Mouse (Mus musculus) lung, postnatal 36 days (tissue): Measurements from ENCODE around the gene Arhgap44.
A peak's percentile ranks its signal among the peaks of the same experiment; 100 is the strongest.

ENCODE experiments used
- DNase-seq: peaks from one replicate; pipeline ENCODE4 v3.0.0; 2022; ENCODE audit warnings: mixed read lengths

Gene Arhgap44

GRCm38 (mm10) chr11:64999685-65000084, 163.1 kb downstream of the Arhgap44 start:
- DNase-seq, result no peak

GRCm38 (mm10) chr11:64998439-64998838, 164.3 kb downstream of the Arhgap44 start:
- no peak for DNase-seq

GRCm38 (mm10) chr11:64988556-64988955, 174.2 kb downstream of the Arhgap44 start:
- no peak for DNase-seq

GRCm38 (mm10) chr11:64979489-64979845, 183.3 kb downstream of the Arhgap44 start:
- no peak for DNase-seq

- peak; percentile 97 for DNase-seq
These were observed 183.9 kb downstream of the Arhgap44 start, which contains the start of gene Elac2 for GRCm38 (mm10) chr11:64978720-64979488. Gene Elac2, plus strand, starts transcription at chr11:64979038.

DNA sequence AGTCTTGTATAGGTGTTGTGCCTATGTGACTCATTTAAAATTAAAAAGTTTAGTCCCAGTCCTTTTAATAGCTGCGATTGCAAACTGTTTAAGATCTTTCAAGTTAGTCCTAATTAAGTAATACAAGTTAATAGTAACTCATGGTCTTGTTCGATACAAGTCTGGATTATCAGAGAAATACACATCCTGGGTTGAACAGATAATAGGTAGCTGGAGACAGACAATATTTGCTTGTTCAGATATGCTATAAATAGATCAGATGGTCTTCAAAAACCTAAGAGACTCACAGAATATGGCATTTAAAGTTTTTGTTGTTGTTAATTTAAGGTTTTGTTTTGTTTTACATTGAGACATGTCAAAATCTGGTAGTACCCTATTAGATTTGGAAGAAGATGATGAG, 190.3 kb downstream of the Arhgap44 start:
- no peak for DNase-seq

DNA sequence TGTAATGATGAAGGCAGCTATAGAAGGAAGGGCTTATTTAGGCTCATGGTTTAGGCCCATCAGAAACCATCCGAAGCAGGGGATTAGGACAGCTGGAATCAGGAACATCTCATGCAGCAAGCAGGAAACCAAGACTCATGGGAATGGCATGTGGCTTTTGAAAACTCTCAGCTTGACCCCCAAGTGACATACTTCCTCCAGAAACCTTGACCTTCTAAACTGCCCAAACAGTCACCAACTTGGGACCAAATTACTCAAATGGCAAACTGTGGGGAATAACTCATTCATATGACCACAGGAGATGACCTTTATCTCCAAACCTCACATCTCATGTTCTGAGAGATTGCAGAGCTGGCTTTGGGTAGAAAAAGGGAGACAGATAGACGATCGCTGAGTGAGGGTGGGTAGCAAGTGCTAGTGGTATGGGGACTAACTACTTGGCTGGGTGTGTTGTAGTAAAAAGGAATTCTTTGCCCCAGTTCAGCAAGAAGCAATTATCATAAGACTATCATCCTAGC, 191.2 kb downstream of the Arhgap44 start:
- no peak for DNase-seq

- DNase-seq, result no peak
These were observed 193.8 kb downstream of the Arhgap44 start for GRCm38 (mm10) chr11:64968939-64969342.

- DNase-seq, result peak; percentile 70
These were observed 194.3 kb downstream of the Arhgap44 start for GRCm38 (mm10) chr11:64968507-64968906.

DNA sequence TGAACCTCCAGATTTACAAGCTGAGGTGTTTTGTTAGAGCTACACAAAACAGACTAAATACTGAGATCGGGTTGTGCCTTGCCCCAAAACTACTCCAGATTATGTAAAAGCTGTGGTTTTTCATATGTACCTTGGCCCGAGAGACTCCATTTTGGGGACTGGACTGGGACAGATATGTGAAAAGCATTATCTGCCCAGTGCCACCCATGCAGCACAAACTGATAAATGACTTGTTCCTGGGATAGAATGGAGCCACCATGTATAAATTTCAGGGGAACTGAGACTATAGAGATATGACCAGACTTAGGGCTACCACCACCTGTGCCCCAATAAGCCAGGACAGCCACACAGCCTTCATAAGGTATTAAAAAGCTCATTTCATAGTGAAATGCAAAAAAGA, 200.1 kb downstream of the Arhgap44 start:
- no peak for DNase-seq

- no peak for DNase-seq
These were observed 205.6 kb downstream of the Arhgap44 start for GRCm38 (mm10) chr11:64956962-64957729.
